Comparison of ENCODE assay signal across 8 mouse cellular contexts in the genomic region with DNA sequence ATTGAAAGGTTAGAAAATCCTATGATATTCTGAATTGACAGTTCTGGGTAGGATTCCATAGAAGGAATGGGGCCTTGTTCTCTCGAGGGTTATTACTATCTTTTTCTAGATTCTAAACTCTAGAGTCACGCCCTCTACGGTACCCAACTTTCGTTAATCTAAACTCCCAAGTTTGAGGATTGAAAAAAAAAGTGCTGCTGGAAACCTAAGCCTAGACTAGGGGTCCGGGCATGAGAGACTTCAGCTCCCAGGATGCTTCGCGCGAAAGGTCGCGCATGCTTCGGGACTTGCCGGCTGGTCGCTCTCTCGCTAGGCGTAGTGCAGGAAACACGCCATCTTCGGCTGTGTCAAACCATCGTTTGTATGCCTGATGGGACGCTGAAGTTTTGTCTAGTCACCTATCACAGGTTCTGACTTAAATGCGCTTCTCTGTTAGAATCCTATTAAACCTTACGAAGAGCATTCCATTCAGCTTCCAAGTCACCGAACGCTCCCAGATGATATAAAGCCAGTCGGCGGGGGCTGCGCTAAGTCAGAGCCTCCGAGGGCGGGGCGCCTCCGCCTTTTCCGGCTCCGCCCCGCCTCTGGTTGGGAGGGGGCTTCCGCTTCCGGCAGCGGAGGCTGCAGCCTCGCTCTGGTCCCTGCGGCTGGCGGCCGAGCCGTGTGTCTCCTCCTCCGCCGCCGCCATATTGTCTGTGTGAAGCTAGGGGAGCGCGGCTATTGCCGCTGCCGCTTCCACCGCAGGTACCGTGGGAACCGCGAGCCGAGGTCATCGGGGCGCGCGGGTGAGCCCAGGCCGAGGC. TPM values are rescaled to one million over a fixed set of nuclear protein-coding genes. Genes with fewer than 3 reads are reported as not detected.
DNase-seq lines count a peak whose midpoint lies in the region; ATAC-seq and TF ChIP-seq lines count a peak whose summit lies in the region.

Csnk2a1 (plus strand) TSS at position 592 of the 803 bp plus-strand sequence.

- peak within 1 kb of the TSS; percentile 98 for H3K27ac ChIP-seq in forebrain, embryonic 13.5 days
- H3K27ac ChIP-seq in liver, postnatal 0 days (ENCODE audit: low read depth), result peak within 1 kb of the TSS; percentile 99
- H3K27ac ChIP-seq in neural tube, embryonic 14.5 days (ENCODE audit: low read depth, low read length), result peak within 1 kb of the TSS; percentile 96

- H3K9me3 ChIP-seq in E14TG2a.4 (ENCODE audit: low read length), result no peaks in the 10 kb centered on the region
- no peaks in the 10 kb centered on the region for H3K9me3 ChIP-seq in forebrain, embryonic 13.5 days (replicated peaks)
- no peaks in the 10 kb centered on the region for H3K9me3 ChIP-seq in liver, postnatal 0 days (ENCODE audit: low read length)
- no peaks in the 10 kb centered on the region for H3K9me3 ChIP-seq in neural tube, embryonic 14.5 days (ENCODE audit: control insufficient read depth, low read length)

- TF ChIP-seq CTCF in E14TG2a.4 (conservative IDR thresholded peaks at IDR 0.05; ENCODE audit: low read length), result no peak
- TF ChIP-seq CTCF in liver, postnatal 0 days (IDR thresholded peaks at IDR 0.05; ENCODE audit: low read depth), result no peak

- peak within 1 kb of the TSS; percentile 68 for H3K4me2 ChIP-seq in forebrain, embryonic 13.5 days
- H3K4me2 ChIP-seq in liver, postnatal 0 days (ENCODE audit: low read depth, low read length), result peak within 1 kb of the TSS; percentile 75
- peak within 1 kb of the TSS; percentile 71 for H3K4me2 ChIP-seq in neural tube, embryonic 14.5 days (ENCODE audit: low read depth, low read length)

- H3K36me3 ChIP-seq in E14TG2a.4 (ENCODE audit: insufficient read depth, low read length), result peaks cover 31% of the 10 kb centered on the region
- H3K36me3 ChIP-seq in forebrain, embryonic 13.5 days (ENCODE audit: poor library complexity, severe bottlenecking), result 0 out of 2 replicates have a peak, but pooled peaks cover 4% of the 10 kb centered on the region
- no peaks in the 10 kb centered on the region for H3K36me3 ChIP-seq in liver, postnatal 0 days (replicated peaks; ENCODE audit: insufficient read depth, low read length)
- no peaks in the 10 kb centered on the region for H3K36me3 ChIP-seq in neural tube, embryonic 14.5 days (ENCODE audit: control insufficient read depth, insufficient read depth, low read length)

- H3K27me3 ChIP-seq in E14TG2a.4 (ENCODE audit: insufficient read depth, low read length), result no peaks in the 10 kb centered on the region
- no peaks in the 10 kb centered on the region for H3K27me3 ChIP-seq in forebrain, embryonic 13.5 days
- H3K27me3 ChIP-seq in liver, postnatal 0 days (ENCODE audit: insufficient read depth, low read length), result no peaks in the 10 kb centered on the region
- H3K27me3 ChIP-seq in neural tube, embryonic 14.5 days (ENCODE audit: control insufficient read depth, insufficient read depth, low read length), result no peaks in the 10 kb centered on the region

- peaks cover 81% of the 10 kb centered on the region for H3K4me1 ChIP-seq in E14TG2a.4 (replicated peaks; ENCODE audit: low read depth, low read length)
- H3K4me1 ChIP-seq in forebrain, embryonic 13.5 days, result peaks cover 20% of the 10 kb centered on the region
- H3K4me1 ChIP-seq in liver, postnatal 0 days (ENCODE audit: insufficient read depth), result peaks cover 21% of the 10 kb centered on the region
- H3K4me1 ChIP-seq in neural tube, embryonic 14.5 days (ENCODE audit: control insufficient read depth, insufficient read depth, low read length), result peaks cover 10% of the 10 kb centered on the region

- peak; percentile 97 for ATAC-seq in forebrain, embryonic 13.5 days
- peak; percentile 95 for ATAC-seq in liver, postnatal 0 days
- ATAC-seq in neural tube, embryonic 14.5 days (ENCODE audit: low read depth), result peak; percentile 96

- TF ChIP-seq EP300 in liver, postnatal 0 days (IDR thresholded peaks at IDR 0.05; ENCODE audit: low read depth), result peak; percentile 22; the same call in 1 of the 2 replicates

- intact Hi-C loops in heart, postnatal 10 days (cut with DNase I), result loop anchor here (1.0 kb wide), 1 partner anchor 106 kb away; the partner anchor contains the start of gene Rbck1

- H3K4me3 ChIP-seq in E14TG2a.4 (replicated peaks; ENCODE audit: low read length), result peak within 1 kb of the TSS; percentile 97
- H3K4me3 ChIP-seq in forebrain, embryonic 13.5 days, result peak within 1 kb of the TSS; percentile 95
- H3K4me3 ChIP-seq in liver, postnatal 0 days (ENCODE audit: low read depth, low read length), result peak within 1 kb of the TSS; percentile 95
- peak within 1 kb of the TSS; percentile 90 for H3K4me3 ChIP-seq in neural tube, embryonic 14.5 days (ENCODE audit: low read depth, low read length)

- WGBS in forebrain, embryonic 13.5 days, result under 1% methylated on average over 58 of the region's 58 CpGs
- WGBS in large intestine, adult 2 months, result under 1% methylated on average over 58 of the region's 58 CpGs
- 2% methylated on average over 54 of the region's 58 CpGs for WGBS in liver, postnatal 0 days (ENCODE audit: insufficient replicate concordance)
- WGBS in neural tube, embryonic 14.5 days, result under 1% methylated on average over 51 of the region's 58 CpGs

- peak within 1 kb of the TSS; percentile 95 for H3K9ac ChIP-seq in forebrain, embryonic 13.5 days
- peak within 1 kb of the TSS; percentile 96 for H3K9ac ChIP-seq in liver, postnatal 0 days (replicated peaks)
- H3K9ac ChIP-seq in neural tube, embryonic 14.5 days (replicated peaks; ENCODE audit: low read depth, low read length), result peak within 1 kb of the TSS; percentile 92

- peak; percentile 87 for DNase-seq in c-Kit-positive CD71-positive TER-119-positive erythroid progenitor cells, embryonic 14.5 days (ENCODE audit: low spot score)
- DNase-seq in heart, postnatal 10 days, result peak; percentile 94
- DNase-seq in large intestine, adult 2 months (ENCODE audit: low read depth, low spot score), result peak; percentile 79
- peak; percentile 92 for DNase-seq in liver, postnatal 0 days
- peak; percentile 94 for DNase-seq in testis, postnatal 10 days (ENCODE audit: low spot score)

RNA-seq across cellular contexts. Expression of gene Csnk2a1, which starts in this region (rescaled TPM):
- 137 and 142 TPM in 2 replicates for polyA plus RNA-seq in forebrain, embryonic 13.5 days (2015; fragmentation: Nextera tagmentation; extraction: Ambion mirVana)
- total RNA-seq in heart, postnatal 10 days (2021), result 100 to 1,000 TPM; 106 to 107 TPM
- 30.2 and 33.6 TPM in 2 replicates for polyA plus RNA-seq in large intestine, adult 2 months (2012; rRNA removed)
- 40.5 and 43.1 TPM in 2 replicates for polyA plus RNA-seq in liver, postnatal 0 days (2015; fragmentation: Nextera tagmentation; extraction: Ambion mirVana)
- polyA plus RNA-seq in neural tube, embryonic 14.5 days (2014; fragmentation: Nextera tagmentation; extraction: Ambion mirVana), result 94.7 and 155 TPM in 2 replicates

Comparison
In these comparisons a context has a peak if more than half of its experiments do, and no peak if none do; other contexts are left out.
1. Peak in every context shown above with its lines: DNase-seq, ATAC-seq, H3K4me3 ChIP-seq and H3K27ac ChIP-seq.